Mouse (Mus musculus) liver, embryonic 14.5 days (tissue): ENCODE results near the gene Trio.

ENCODE experiments used
- CTCF ChIP-seq: IDR thresholded peaks from 2 replicates; pipeline ENCODE4 v1.5.1; 2016; ENCODE audit warnings: antibody characterized with exemption, low read depth, control low read depth
- EP300 ChIP-seq: IDR thresholded peaks from 2 replicates; pipeline ENCODE4 v1.6.1; 2016; ENCODE audit warnings: antibody characterized with exemption, low read depth

DNA sequence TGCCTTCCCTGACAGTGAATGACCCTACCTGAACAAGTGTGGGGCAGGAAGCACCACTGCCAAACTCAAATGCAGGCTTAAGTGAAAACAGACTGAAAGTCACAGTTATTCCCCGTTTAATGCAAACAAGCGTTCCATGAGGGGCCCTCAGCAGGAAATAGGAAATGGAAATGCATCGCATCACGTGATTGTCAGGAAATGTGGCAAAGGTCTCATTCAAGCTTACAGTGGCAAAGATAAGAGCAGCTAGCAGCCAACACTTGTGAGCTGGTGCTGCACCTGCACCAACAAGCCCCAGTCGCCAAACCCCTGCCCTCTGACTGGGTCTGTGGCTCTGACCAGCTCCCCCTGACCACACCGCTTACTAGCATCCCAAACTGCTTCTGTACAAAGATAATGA, 138.7 kb downstream of the Trio start:
- TF ChIP-seq CTCF (no peak), EP300 (no peak)
